Mouse (Mus musculus): Measurements from ENCODE around the gene Rprd1b. TPM values are rescaled to one million over a fixed set of nuclear protein-coding genes. Genes with fewer than 3 reads are reported as not detected.
A peak's percentile ranks its signal among the peaks of the same experiment; 100 is the strongest.

Gene Rprd1b
- total RNA-seq, 1 experiment from 2014 or later = 18.9 TPM

DNA sequence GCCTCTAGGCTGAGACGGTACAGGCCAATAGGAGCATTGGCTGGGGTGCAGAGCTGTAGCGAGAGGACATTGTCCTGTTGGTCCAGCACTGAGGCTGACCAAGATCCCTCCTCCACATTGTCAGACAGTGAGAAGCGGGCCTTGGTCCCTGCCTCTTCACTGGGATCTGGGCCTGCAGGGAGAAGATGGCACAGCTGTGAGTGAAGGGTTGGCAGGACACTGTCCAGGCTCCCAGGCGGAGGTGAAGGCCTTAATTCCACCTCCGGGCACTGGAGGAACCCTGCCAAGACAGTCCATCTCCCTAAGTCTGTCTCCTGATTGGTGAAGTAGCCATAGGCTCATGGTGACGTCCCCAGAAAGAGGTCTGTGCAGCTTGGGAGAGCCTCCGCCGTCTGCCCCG is 110.5 kb downstream of the Rprd1b start:
- ATAC-seq (ENCODE audit: extremely low read depth, insufficient number of reproducible peaks, low FRiP score, poor library complexity, severe bottlenecking) = no peak

DNA sequence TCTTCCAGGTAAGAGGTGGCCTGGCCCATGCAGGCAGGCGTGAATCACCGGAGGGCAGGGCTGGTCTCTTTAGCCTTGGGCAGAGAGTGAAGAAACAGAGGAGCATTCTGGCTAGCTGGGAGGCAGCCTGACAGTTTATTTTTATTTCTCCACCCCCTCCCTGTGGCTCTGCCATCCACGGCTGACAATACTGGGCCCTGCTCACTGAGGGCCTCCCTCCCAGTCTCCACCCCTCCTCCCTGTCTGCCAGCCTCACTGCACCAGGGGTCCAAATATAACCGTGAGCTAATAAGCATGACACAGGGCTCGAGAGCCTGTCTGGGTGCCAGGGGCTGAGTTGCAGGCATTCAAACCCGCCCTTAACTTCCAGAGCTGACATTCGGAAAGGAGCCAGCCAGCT is 111.3 kb downstream of the Rprd1b start:
- no peak for ATAC-seq (ENCODE audit: extremely low read depth, insufficient number of reproducible peaks, low FRiP score, poor library complexity, severe bottlenecking)

DNA sequence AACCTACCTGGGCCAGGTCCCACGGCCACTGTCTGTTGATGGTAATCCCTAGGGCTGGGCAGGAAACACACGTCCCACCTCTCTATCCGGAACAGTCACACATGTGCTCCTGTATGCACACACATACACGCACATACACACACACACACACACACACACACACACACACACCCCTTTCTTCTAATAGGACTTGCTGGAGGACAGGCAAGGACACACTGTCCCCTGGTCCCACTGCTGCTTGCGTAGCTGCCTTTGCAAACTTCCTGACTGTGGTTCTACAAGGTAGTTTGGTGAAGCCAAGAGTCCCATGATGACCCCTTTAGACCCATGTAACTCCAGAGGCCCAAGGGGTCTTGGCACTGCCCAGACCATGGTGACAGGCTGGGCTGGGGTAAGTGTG is 112.4 kb downstream of the Rprd1b start:
- no peak for ATAC-seq (ENCODE audit: extremely low read depth, insufficient number of reproducible peaks, low FRiP score, poor library complexity, severe bottlenecking)

DNA sequence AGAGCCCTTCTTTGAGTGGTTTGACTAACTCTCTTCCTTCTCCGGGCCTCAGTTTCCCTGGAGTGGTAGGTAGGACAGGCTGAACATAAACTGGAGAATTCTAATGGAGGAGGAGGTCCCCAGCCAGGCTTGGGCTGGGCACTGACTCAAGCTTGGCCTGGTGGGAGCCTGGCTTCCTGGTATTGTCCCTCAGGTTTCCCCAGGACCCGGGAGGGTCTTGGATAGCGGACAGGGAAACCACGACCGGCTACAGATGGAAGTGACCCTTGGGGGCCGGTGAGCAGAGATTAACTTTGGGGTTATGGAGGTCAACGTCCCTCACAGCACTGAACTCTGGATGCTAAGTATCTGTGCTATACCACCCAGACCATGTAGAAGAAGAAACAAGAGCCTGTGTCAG is 113.0 kb downstream of the Rprd1b start:
- ATAC-seq (ENCODE audit: extremely low read depth, insufficient number of reproducible peaks, low FRiP score, poor library complexity, severe bottlenecking) = no peak

DNA sequence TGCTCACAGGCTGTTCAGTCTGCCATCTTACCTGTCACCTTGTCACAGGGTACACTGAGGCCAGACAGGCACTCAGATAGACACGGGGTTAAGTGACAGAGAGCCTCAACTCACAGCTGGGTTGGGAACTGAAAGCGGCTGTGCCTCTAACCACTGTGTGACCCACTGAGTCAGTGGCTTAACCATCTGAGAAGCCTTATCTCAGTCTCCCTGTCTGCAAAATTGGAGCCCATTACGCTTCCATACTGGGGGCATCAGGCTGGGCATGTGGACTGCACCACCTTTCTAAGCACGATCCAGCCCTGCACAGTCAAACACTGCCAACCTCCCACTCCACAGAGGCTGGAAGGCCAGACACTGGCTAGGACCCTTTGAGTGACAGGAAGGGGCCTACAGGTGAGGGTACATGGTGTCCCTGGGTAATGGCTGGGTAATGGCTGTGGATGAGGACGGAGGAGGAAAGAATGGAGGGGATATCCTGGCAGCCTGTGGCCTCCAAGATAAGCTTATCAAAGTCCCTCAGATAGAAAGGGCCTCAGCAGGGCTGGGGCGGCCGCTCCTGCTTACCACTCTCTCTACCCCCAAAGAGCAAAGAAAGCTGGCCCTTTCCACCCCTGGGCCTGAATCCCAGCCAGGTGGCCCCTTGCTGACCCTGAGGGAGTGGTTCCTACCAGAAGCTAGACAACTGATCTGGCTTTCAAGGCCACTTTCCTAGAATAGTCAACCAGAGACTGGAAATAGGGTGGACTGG is 113.6 kb downstream of the Rprd1b start:
- no peak for ATAC-seq (ENCODE audit: extremely low read depth, insufficient number of reproducible peaks, low FRiP score, poor library complexity, severe bottlenecking)

DNA sequence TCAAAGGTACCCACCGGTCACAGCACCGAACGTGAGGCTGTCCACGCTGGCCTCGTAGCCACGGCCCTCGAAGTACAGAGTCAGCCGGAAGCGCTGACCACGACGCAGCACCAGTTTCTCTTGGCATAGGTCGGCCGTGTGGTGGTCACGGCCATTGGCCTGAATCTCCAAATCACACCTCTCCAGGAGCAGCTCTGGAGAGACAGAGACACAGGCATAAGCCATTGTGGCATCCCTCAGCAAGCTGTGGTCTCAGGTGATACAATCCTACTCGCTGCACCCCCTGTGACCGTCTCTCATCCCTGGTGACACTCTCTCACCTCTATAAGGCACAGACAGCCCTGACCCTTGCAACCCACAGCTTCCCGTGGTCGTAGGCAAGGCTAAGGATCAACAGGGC is 114.7 kb downstream of the Rprd1b start:
- ATAC-seq (ENCODE audit: extremely low read depth, insufficient number of reproducible peaks, low FRiP score, poor library complexity, severe bottlenecking) = no peak

DNA sequence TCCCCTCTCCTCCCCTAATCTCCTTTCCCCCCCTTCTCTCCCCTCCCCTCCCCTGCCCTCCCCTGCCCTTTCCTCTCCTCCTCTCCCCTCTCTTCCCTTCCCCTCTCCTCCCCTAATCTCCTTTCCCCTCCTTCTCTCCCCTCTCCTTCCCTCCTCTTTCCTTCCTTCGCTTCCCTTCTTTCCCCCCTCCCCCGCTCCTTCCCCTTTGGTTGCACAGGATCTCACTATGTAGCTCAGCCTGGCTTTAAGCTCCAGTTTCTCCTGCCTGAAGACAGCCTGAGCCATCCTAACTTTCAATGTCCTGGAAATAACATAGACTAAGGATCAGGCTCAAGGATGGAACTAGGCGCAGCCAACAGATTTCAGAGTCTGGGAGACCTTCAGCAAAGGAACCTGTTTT is 115.5 kb downstream of the Rprd1b start:
- no peak for ATAC-seq (ENCODE audit: extremely low read depth, insufficient number of reproducible peaks, low FRiP score, poor library complexity, severe bottlenecking)

DNA sequence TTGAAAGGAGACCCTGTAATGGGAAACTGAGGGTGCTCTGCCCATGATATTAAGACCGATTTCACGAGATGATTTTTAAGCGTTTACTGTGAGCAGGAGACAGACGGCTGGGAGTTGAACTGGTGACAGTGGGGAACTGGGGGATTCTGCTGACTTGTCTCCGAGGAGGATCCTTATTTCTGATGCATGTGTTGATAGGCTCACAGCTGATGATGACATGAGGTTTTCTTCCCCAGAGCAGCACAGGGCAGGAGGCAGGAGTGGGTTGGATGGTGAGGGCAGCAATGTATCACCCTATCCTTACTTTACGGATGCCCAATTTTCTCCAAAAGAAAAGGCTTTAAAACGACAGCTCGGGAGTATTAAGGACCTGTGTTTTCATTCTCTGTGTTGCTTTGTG is 116.0 kb downstream of the Rprd1b start:
- no peak for ATAC-seq (ENCODE audit: extremely low read depth, insufficient number of reproducible peaks, low FRiP score, poor library complexity, severe bottlenecking)

DNA sequence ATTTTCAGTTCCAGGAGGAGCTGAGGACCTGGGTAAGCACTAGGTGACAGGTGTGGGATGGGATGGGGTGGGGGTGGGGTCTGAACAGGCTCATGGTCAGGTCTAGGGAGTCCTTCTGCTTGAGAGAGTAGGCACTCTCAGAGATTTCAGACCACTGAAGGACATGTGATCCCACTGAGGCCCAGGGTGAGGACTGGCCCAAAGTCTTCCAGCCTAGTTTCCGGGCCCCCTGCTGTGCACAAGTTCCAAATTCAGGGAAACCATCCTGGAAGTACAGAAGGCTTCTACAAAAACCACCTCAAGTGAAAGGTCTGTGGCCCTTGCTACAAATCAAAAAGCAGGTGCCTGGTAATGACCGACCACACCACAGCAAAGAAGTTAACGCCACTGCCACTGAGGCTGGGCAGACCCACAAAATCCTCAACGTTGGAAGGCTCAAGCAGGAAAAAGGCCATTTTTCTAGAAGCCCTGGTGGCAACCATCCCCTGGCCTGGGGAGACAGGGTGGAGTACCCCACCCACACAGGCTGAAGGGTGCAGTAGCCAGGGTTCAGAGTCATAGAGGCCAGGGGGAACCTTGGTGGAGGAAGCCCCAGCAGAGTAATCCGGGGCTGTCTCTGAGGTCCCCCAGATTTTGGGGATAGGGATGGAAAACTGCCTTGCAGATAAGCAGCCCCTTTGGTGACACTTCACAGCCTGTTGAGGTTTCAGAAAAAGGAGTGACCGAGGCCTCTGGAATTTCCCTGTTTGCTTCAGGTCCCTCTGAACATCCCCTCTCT is 116.6 kb downstream of the Rprd1b start:
- no peak for ATAC-seq (ENCODE audit: extremely low read depth, insufficient number of reproducible peaks, low FRiP score, poor library complexity, severe bottlenecking)

DNA sequence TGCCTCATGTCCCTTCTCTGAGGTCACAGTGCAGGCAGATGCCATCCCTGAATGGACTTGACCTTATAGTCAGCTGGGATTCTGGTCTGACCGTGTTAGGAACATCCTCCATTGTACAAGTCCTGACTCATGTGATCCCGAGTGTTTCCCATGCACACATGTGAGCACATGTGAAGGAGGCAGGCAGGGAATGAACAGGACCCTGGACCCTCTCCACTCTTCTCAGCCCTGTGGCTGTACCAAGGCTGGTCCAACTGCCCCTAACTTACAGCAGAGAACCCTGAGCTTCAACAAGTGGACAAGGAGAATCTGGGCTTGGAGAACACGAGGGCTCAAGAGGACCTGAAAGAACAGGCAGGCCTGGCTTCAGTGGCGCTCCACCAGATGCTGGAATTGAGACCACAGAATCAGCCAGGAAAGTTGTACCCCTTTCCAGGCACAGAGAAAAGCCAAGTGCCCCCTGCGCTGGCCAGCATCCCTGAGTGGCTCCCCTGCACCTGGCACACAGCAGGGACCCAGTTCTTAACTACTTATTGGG is 117.3 kb downstream of the Rprd1b start:
- ATAC-seq (ENCODE audit: extremely low read depth, insufficient number of reproducible peaks, low FRiP score, poor library complexity, severe bottlenecking) = no peak

DNA sequence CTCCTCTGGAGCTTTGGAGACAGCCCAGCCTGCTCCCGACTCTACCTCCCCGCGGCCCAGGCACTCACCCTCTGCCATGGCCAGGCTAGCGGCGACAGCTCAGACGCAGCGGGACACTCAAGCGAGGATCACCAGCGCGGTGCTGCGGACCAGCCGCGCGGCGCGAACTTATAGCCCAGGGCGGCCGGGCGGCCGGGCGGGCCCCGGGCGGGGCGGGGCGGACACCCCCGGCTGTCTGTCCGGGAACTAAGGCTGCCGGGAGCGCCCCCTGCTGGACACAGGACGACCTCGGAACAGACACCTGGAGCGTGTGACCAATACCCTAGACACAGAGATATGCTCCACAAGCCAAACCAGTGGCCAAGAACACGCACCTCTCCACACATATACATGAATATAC is 117.9 kb downstream of the Rprd1b start, which contains the start of gene Tgm2:
Gene Tgm2 (minus strand): TSS at position 214 of the 400 bp plus-strand sequence.
- ATAC-seq (ENCODE audit: extremely low read depth, insufficient number of reproducible peaks, low FRiP score, poor library complexity, severe bottlenecking) = peak; percentile 79

DNA sequence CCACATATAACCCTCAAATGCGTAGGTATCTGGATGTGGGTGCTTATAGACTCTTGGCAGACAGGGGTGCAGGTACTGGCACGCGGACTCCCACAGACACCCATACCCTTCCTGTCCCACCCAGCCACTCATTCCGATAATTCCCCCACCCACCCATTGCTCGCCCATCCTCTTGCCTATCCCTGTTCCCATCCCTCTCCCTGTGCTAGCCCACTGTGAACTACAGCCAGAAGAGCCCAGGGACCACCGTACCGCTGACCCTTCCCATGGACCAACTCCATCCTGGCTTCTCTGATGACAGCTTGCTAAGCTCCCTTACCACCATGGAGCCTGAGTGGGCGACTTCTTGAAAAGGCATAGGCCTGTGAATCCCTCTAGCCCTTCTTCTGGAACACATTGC is 118.7 kb downstream of the Rprd1b start:
- no peak for ATAC-seq (ENCODE audit: extremely low read depth, insufficient number of reproducible peaks, low FRiP score, poor library complexity, severe bottlenecking)

DNA sequence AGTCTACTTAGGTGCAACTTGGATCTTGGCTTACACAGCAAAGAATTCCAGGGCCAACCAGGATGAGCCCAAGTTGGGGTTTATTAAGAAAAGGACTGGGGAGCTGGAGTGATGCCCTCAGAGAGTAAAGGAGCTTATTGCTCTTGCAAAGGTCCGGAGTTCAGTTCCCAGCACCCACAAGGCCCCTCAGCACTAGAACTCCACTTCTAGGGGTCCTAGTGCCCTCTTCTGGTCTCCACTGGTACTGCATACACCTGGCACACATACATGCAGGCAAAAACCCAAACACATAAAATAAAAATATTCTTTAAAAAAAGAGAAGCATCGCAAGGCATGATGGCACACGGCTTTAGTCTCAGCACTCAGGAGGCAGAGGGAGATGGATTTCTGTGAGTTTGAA is 122.8 kb downstream of the Rprd1b start:
- no peak for ATAC-seq (ENCODE audit: extremely low read depth, insufficient number of reproducible peaks, low FRiP score, poor library complexity, severe bottlenecking)

DNA sequence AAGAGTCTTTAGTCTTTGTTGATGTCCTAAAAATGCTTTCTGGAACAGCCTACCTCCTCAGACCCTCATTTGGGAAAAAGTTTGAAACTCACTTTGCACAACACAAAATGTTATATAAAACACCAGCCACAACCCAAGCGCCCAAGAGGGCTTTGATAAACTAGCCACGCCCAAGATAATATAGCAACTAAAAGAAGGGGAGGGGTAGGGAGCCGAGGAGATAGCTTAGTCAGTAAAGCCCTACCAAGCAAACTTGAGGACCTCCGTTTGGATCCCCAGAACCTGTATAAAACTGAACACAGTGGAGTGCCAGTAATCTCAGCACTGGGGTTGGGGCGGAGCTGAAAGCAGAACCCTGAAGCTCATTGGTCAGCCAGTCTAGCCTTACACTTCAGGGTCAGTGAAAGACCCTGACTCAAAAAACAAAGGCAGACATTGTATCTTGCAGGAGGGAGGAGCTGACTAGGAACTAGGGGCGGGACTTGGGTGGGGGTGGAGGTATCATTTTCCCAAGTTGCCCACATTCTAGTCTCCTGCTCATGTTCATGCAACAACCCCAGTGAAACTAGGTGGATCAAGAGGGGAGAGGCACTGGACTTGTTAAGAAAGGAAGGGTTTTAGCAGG is 124.5 kb downstream of the Rprd1b start:
- no peak for ATAC-seq (ENCODE audit: extremely low read depth, insufficient number of reproducible peaks, low FRiP score, poor library complexity, severe bottlenecking)

DNA sequence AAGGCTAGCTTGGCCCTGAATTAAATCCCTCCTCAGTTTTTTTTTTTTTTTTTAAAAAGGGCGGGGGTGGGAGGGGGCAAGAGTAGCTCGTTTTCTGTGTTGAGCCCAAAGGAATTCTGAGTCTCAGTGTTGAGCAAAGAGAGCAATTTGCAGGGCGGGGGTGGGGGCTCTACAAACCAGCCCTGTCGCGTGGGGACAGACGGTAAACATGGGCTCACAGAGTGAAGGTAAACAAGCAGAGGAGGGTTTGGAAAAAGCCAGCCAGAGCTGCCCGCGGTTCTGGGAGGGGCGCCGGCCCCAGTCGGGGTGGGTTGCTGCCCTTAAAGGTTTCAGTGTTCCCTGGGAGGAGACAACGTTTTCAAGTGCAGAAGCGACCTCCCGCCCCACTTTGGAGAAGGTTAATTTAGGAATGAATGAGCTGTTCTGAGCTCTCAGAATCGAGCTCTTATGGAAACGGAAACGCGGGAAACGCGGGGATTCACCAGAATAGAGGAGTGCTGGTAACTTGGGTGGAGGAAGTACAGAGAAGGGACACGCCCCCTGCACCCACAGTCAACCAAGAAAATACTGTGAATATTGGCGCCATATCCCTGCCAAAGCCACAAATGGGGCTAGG is 125.5 kb downstream of the Rprd1b start:
- peak; percentile 51; the same call in 1 of the 2 replicates for ATAC-seq (ENCODE audit: extremely low read depth, insufficient number of reproducible peaks, low FRiP score, poor library complexity, severe bottlenecking)

DNA sequence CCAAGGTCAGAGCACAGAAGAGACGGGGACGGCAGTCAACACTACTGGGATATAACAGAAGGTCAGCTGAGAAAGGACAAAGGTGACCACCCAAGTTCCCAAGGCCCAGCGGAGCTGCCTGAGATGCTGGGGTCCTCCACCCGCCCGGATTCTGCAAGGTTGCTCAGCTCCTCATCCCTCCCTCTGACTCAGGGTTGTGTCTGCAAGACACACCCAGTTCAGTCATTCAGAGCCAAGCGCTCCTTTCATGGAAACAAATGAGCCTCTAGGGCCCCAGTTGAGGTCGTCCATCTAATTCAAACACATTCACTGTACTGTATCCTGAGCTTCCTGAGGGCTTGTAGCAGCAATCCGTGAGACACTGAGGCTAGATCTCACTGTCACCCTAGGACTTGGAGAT is 126.3 kb downstream of the Rprd1b start:
- ATAC-seq (ENCODE audit: extremely low read depth, insufficient number of reproducible peaks, low FRiP score, poor library complexity, severe bottlenecking) = no peak

DNA sequence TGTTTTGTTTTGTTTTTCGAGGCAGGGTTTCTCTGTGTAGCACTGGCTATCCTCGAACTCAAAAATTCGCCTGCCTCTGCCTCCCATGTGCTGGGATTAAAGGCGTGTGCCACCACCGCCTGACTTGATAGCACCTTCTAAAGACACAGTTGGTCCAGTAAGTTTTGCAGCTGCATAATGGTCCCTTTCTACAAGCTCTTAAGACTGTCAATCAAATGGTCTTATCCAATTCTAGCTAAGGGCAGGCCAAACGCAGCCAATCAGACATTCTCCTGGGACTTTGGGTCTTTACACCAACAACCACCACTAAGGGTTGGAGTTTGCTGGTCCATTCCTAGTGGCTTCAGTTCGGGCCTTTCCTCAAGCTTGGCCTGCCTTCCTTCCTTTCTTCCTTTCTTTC is 126.8 kb downstream of the Rprd1b start:
- no peak for ATAC-seq (ENCODE audit: extremely low read depth, insufficient number of reproducible peaks, low FRiP score, poor library complexity, severe bottlenecking)

DNA sequence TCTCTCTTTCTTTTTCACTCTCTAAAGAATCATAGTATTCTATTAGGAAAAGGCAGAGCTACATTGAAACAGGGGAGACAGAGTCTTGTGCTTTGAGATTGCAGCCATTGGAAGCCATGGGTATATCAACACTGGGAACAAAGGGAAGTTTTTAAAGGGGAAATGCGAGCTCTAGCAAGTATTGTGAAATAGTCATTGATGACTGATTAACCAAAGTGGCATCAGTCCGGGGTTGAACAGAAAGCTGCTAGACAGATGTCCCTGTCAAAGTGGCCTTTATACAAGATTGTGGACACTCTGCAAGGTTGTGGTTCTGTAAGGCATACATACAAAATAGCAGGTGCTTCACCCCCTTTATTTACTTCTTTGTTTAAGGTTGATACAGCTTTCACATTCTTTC is 127.3 kb downstream of the Rprd1b start:
- no peak for ATAC-seq (ENCODE audit: extremely low read depth, insufficient number of reproducible peaks, low FRiP score, poor library complexity, severe bottlenecking)

DNA sequence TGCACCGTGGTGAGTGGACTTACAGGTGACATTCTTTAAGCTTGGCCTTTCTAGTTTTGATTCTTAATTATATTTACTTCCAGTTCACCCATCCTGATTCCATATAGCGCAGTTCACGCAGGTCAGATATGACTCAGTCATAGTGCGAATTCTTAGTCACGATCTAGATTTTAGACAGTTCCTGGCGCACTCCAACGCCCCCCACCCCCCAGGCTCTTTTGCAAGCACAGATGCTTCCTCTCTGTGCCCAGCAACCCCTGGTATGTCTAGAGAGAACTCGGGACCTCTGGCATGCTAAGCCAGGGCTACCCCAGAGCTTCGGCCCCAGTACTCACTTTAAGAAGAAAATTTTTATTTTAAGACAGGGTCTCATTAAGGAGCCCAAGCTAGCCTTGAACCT is 128.2 kb downstream of the Rprd1b start:
- ATAC-seq (ENCODE audit: extremely low read depth, insufficient number of reproducible peaks, low FRiP score, poor library complexity, severe bottlenecking) = no peak

Measured in neutrophil, adult 5-6 weeks (primary cell).